Mouse (Mus musculus) bone marrow macrophage, adult 2 months (primary cell): ENCODE results near the gene Gm10944. TPM values are rescaled to one million over a fixed set of nuclear protein-coding genes. Genes with fewer than 3 reads are reported as not detected.

Source experiments
- H3K27ac ChIP-seq: 2 replicates; pipeline ENCODE4 v1.5.1; 2012; ENCODE audit warnings: low read depth, low read length; ENCODE audit not compliant: insufficient read depth
- H3K4me1 ChIP-seq: 2 replicates; pipeline ENCODE4 v1.6.1; 2012; ENCODE audit warnings: low read length; ENCODE audit not compliant: control insufficient read depth, insufficient read depth
- H3K4me3 ChIP-seq: 2 replicates; pipeline ENCODE4 v1.5.1; 2012; ENCODE audit warnings: mild to moderate bottlenecking, low read length, moderate library complexity; ENCODE audit not compliant: insufficient read depth
- CTCF ChIP-seq: IDR thresholded peaks from 2 replicates; pipeline ENCODE4 v1.5.1; 2012; ENCODE audit warnings: low read depth, mild to moderate bottlenecking, low read length, moderate library complexity
- POLR2A ChIP-seq: IDR thresholded peaks from 2 replicates; pipeline ENCODE4 v1.6.1; 2012; ENCODE audit warnings: mild to moderate bottlenecking, low read depth, low read length, borderline replicate concordance
- polyA plus RNA-seq: library from polyadenylated mRNA; stranded (reverse); fragments of >200 nt; gene quantifications from 2 replicates; pipeline ENCODE4 v1.2.4, GENCODE M21; 2012; ENCODE audit not compliant: missing spikeins, insufficient read depth, insufficient read length

The Gm10944 gene
- polyA plus RNA-seq: not detected in 2 replicates

DNA sequence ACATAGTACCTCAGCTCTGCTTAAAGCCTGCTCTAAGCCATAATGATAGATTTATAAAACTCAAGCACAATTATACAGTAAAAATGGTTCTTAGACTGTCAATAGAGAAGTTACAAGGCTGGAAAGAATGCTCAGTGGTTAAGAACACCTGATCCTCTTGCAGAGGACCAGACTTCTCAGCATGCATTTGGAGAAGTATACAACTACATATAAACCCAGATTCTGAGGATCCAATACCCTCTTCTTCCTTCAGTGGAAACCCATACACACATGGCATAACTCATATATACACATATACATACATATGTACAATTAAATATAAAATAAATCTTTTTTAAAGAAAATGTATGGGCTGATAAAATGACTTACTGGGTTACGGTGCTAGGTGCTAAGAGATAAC is at the start of gene Gm10944:
TSS of gene Gm10944 (plus strand) at position 301 of the 400 bp plus-strand sequence.
- Histone ChIP-seq H3K27ac (no peak within 1 kb of the TSS), H3K4me3 (no peak within 1 kb of the TSS), H3K4me1 (no peaks in the 10 kb centered on the region)
- TF ChIP-seq POLR2A (no peak), CTCF (no peak)

DNA sequence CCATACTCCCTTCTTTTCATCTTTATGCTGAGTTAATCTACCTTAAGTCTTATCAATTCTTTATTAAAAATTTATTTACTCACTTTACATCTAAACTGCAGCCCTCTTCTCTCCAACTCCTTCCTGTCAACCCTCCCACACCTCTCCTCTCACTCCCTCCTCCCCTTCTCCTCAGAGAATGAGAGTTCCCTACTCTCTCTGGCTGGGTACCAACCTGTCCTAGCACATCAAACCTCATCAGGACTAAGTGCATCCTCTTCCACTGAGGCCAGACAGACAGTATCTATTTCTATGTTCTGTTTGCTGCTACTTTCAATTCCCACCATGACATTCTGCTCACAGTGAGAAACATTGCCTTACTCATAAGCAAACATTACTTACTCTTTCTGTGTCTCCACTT is 25.2 kb upstream of the Gm10944 start:
- Histone ChIP-seq H3K4me3 (no peak overlapping the region), H3K27ac (no peak overlapping the region), H3K4me1 (peaks cover 3% of the 10 kb centered on the region; the same call in 1 of the 2 replicates)
- TF ChIP-seq CTCF (no peak), POLR2A (no peak)

DNA sequence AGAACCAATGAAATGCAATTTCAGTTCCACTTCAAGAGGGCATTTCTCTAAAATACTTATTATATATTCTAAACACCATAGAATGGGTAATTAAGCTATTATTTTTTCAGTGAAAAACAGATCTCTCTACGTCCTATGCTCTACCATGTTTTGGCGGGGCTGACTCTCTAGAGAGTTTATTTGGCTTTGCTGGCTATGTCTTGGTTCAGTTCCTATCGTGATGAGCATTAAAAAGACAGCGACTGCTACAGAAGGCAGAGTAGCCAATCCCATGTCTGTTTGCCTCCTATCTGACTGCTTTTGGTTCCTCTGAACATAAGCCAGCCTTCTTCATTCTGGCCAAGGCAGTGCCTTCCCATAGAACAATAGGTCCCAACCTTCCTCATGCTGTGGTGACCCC is 24.5 kb upstream of the Gm10944 start:
- Histone ChIP-seq H3K4me3 (no peak overlapping the region), H3K27ac (no peak overlapping the region), H3K4me1 (peaks cover 3% of the 10 kb centered on the region; the same call in 1 of the 2 replicates)
- TF ChIP-seq POLR2A: no peak
- TF ChIP-seq CTCF: no peak

DNA sequence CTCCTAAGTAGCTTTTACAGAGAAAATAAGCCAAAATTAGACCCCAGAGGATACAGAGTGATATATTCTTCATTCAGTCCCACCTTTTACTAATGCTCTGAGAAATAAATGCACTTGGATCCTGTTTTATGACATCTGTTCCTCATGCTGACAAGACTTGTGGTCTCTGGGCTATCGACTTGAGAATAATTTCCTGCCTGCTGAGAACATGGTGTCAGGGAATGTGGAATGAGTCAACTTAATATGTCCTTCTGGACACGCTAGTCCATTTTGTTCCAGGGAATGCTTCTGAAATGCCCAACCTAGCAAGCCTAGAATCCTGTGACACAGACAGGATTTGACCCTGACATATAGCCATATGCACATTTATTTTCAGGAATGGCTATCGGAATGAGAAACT is 22.0 kb upstream of the Gm10944 start:
- TF ChIP-seq CTCF (no peak), POLR2A (no peak)
- peaks cover 3% of the 10 kb centered on the region; the same call in 1 of the 2 replicates for H3K4me1 ChIP-seq
- H3K27ac ChIP-seq: no peak overlapping the region
- H3K4me3 ChIP-seq: no peak overlapping the region

- H3K4me1 ChIP-seq: peaks cover 3% of the 10 kb centered on the region; the same call in 1 of the 2 replicates
- TF ChIP-seq POLR2A (no peak), CTCF (no peak)
Measured at GRCm38 (mm10) chr10:10659976-10660375, 21.2 kb upstream of the Gm10944 start.

GRCm38 (mm10) chr10:10688907-10689667 is 7.9 kb downstream of the Gm10944 start:
- H3K27ac ChIP-seq: no peak overlapping the region
- H3K4me1 ChIP-seq: no peaks in the 10 kb centered on the region
- TF ChIP-seq POLR2A: no peak
- TF ChIP-seq CTCF: no peak
- H3K4me3 ChIP-seq: peak overlapping the region; percentile 46

More at GRCm38 (mm10) chr10:10659976-10660375, 21.2 kb upstream of the Gm10944 start:
- Histone ChIP-seq H3K27ac (no peak overlapping the region), H3K4me3 (no peak overlapping the region)

DNA sequence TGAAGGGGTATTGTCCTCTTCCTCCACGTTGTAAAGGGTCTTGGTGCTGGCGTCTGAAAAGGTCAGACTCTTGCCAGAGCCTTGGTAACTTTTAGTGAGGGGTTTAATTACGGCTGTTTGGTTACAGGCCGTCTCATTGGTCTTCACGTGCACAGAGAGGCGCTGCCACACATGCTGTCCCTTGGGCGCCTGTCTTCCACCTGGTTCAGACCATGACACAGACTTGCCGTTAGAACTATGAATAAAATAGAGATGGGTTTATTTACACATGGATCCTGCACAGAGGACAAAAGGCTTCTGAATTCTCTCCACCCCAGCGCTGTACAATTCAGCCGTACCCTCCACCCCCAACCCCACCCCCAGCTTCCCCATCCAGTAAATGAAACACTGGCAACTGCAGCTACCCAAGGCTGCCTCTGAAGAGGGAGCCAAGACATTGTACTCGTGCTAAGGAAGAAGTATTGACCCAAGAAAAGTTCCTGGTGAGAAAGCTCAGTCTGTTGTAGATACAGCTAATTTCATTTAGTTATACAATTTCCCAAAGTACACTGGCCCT is 8.6 kb downstream of the Gm10944 start:
- TF ChIP-seq CTCF (no peak), POLR2A (no peak)
- Histone ChIP-seq H3K27ac (no peak overlapping the region), H3K4me3 (peak overlapping the region; percentile 46), H3K4me1 (no peaks in the 10 kb centered on the region)

- no peak overlapping the region for H3K4me3 ChIP-seq
- no peak overlapping the region for H3K27ac ChIP-seq
- no peaks in the 10 kb centered on the region for H3K4me1 ChIP-seq
- TF ChIP-seq POLR2A: no peak
- no peak for TF ChIP-seq CTCF
Measured at GRCm38 (mm10) chr10:10697497-10697896, 16.3 kb downstream of the Gm10944 start.

- H3K4me3 ChIP-seq: no peak overlapping the region
- no peak overlapping the region for H3K27ac ChIP-seq
- TF ChIP-seq POLR2A (no peak), CTCF (no peak)
- no peaks in the 10 kb centered on the region for H3K4me1 ChIP-seq
Measured at GRCm38 (mm10) chr10:10700903-10701302, 19.8 kb downstream of the Gm10944 start.

- H3K4me3 ChIP-seq: no peak overlapping the region
- no peaks in the 10 kb centered on the region for H3K4me1 ChIP-seq
- H3K27ac ChIP-seq: no peak overlapping the region
- TF ChIP-seq CTCF: no peak
- no peak for TF ChIP-seq POLR2A
Measured at GRCm38 (mm10) chr10:10701326-10701725, 20.2 kb downstream of the Gm10944 start.

DNA sequence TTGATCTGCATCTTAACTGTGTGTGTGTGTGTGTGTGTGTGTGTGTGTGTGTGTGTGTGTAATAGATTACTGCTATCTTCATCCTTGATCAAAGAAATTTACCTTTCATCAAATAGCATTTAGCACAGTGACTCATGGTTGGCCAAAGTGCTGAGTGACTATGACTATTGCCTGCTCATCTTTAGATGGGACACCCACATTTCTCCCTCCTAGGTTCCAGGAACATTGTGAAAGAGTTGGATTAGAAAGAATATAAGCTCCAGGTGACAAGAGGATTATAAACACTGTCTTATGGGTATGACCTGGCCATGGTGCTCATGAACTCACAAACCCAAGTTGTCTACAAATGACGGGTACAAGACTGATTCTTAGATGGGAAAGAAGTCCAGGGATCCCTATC is 26.9 kb downstream of the Gm10944 start:
- H3K27ac ChIP-seq: no peak overlapping the region

More for the DNA sequence above, 26.9 kb downstream of the Gm10944 start:
- Histone ChIP-seq H3K4me3 (no peak overlapping the region), H3K4me1 (no peaks in the 10 kb centered on the region)
- TF ChIP-seq POLR2A (no peak), CTCF (no peak)
